Mouse (Mus musculus): ENCODE results near the gene Pygb. TPM values are rescaled to one million over a fixed set of nuclear protein-coding genes. Genes with fewer than 3 reads are reported as not detected.

Pygb gene
- polyA plus RNA-seq, 1 experiment from 2014 or later = 81.0 TPM

GRCm38 (mm10) chr2:150766083-150766862 lies 20.3 kb upstream of the Pygb start:
- Histone ChIP-seq H3K27ac (peak overlapping the region; percentile 20; the same call in 1 of the 2 replicates), H3K27me3 (no peaks in the 10 kb centered on the region), H3K9me3 (replicated peaks) (no peaks in the 10 kb centered on the region), H3K36me3 (ENCODE audit: poor library complexity, severe bottlenecking) (peaks cover 67% of the 10 kb centered on the region), H3K4me1 (peaks cover 30% of the 10 kb centered on the region), H3K4me2 (no peak overlapping the region), H3K9ac (no peak overlapping the region), H3K4me3 (no peak overlapping the region)
- no peak for ATAC-seq
- 93% methylated on average over 4 of the region's 4 CpGs for WGBS

- WGBS = 94% methylated on average over 1 of the region's 1 CpGs
- peaks cover 59% of the 10 kb centered on the region for H3K36me3 ChIP-seq (ENCODE audit: poor library complexity, severe bottlenecking)
- no peak overlapping the region for H3K9ac ChIP-seq
- no peak overlapping the region for H3K4me2 ChIP-seq
- no peak overlapping the region for H3K27ac ChIP-seq
- H3K4me1 ChIP-seq = peaks cover 47% of the 10 kb centered on the region
- no peak for ATAC-seq
- no peaks in the 10 kb centered on the region for H3K9me3 ChIP-seq (replicated peaks)
- no peaks in the 10 kb centered on the region for H3K27me3 ChIP-seq
- no peak overlapping the region for H3K4me3 ChIP-seq
These were observed 17.9 kb upstream of the Pygb start for GRCm38 (mm10) chr2:150768678-150769077.

GRCm38 (mm10) chr2:150770747-150771146 lies 15.8 kb upstream of the Pygb start:
- WGBS = 48% methylated on average over 1 of the region's 1 CpGs
- Histone ChIP-seq H3K4me1 (peaks cover 37% of the 10 kb centered on the region), H3K9me3 (replicated peaks) (no peaks in the 10 kb centered on the region), H3K4me2 (no peak overlapping the region), H3K36me3 (ENCODE audit: poor library complexity, severe bottlenecking) (peaks cover 50% of the 10 kb centered on the region), H3K9ac (peak overlapping the region; percentile 30; the same call in 1 of the 2 replicates), H3K27ac (peak overlapping the region; percentile 79), H3K27me3 (no peaks in the 10 kb centered on the region), H3K4me3 (no peak overlapping the region)
- peak; percentile 80 for ATAC-seq

GRCm38 (mm10) chr2:150771169-150771568 lies 15.4 kb upstream of the Pygb start:
- H3K27me3 ChIP-seq = no peaks in the 10 kb centered on the region
- peak overlapping the region; percentile 79 for H3K27ac ChIP-seq
- no peak overlapping the region for H3K4me2 ChIP-seq
- H3K9me3 ChIP-seq (replicated peaks) = no peaks in the 10 kb centered on the region
- no peak overlapping the region for H3K4me3 ChIP-seq
- H3K4me1 ChIP-seq = peaks cover 33% of the 10 kb centered on the region
- H3K9ac ChIP-seq = peak overlapping the region; percentile 30; the same call in 1 of the 2 replicates
- H3K36me3 ChIP-seq (ENCODE audit: poor library complexity, severe bottlenecking) = peaks cover 48% of the 10 kb centered on the region
- 72% methylated on average over 6 of the region's 6 CpGs for WGBS
- ATAC-seq = peak; percentile 22; the same call in 1 of the 2 replicates

GRCm38 (mm10) chr2:150771996-150772395 lies 14.5 kb upstream of the Pygb start:
- no peak for ATAC-seq
- H3K4me3 ChIP-seq = no peak overlapping the region
- H3K9ac ChIP-seq = 0 out of 2 replicates have a peak overlapping the region, but pooled peaks have one; percentile 30
- peaks cover 31% of the 10 kb centered on the region for H3K4me1 ChIP-seq
- H3K27me3 ChIP-seq = no peaks in the 10 kb centered on the region
- H3K4me2 ChIP-seq = no peak overlapping the region
- H3K36me3 ChIP-seq (ENCODE audit: poor library complexity, severe bottlenecking) = peaks cover 40% of the 10 kb centered on the region
- H3K27ac ChIP-seq = peak overlapping the region; percentile 79
- no peaks in the 10 kb centered on the region for H3K9me3 ChIP-seq (replicated peaks)
- WGBS = 92% methylated on average over 8 of the region's 8 CpGs

- 66% methylated on average over 10 of the region's 10 CpGs for WGBS
- Histone ChIP-seq H3K27ac (no peak overlapping the region), H3K27me3 (no peaks in the 10 kb centered on the region), H3K9me3 (replicated peaks) (no peaks in the 10 kb centered on the region), H3K9ac (no peak overlapping the region), H3K4me3 (no peak overlapping the region), H3K4me1 (peaks cover 31% of the 10 kb centered on the region), H3K36me3 (ENCODE audit: poor library complexity, severe bottlenecking) (peaks cover 36% of the 10 kb centered on the region), H3K4me2 (no peak overlapping the region)
- no peak for ATAC-seq
These were observed 13.9 kb upstream of the Pygb start for GRCm38 (mm10) chr2:150772466-150773119.

- 70% methylated on average over 2 of the region's 2 CpGs for whole genome bisulfite sequencing
- Histone ChIP-seq H3K27ac (no peak overlapping the region), H3K36me3 (ENCODE audit: poor library complexity, severe bottlenecking) (no peaks in the 10 kb centered on the region), H3K4me3 (no peak overlapping the region), H3K4me1 (peaks cover 8% of the 10 kb centered on the region), H3K27me3 (peaks cover 4% of the 10 kb centered on the region; the same call in 1 of the 2 replicates), H3K9ac (no peak overlapping the region), H3K9me3 (replicated peaks) (no peaks in the 10 kb centered on the region), H3K4me2 (no peak overlapping the region)
- ATAC-seq = no peak
These were observed 3.7 kb upstream of the Pygb start for GRCm38 (mm10) chr2:150782801-150783200.

- Histone ChIP-seq H3K9ac (peak overlapping the region; percentile 79), H3K4me3 (peak overlapping the region; percentile 87), H3K9me3 (replicated peaks) (no peaks in the 10 kb centered on the region), H3K4me1 (peaks cover 27% of the 10 kb centered on the region), H3K4me2 (peak overlapping the region; percentile 74), H3K36me3 (ENCODE audit: poor library complexity, severe bottlenecking) (peaks cover 8% of the 10 kb centered on the region; the same call in 1 of the 2 replicates), H3K27ac (peak overlapping the region; percentile 41; the same call in 1 of the 2 replicates), H3K27me3 (peaks cover 4% of the 10 kb centered on the region; the same call in 1 of the 2 replicates)
- under 1% methylated on average over 23 of the region's 23 CpGs for WGBS
- peak; percentile 50 for ATAC-seq
These were observed 768 bp downstream of the Pygb start for GRCm38 (mm10) chr2:150787234-150787771.

GRCm38 (mm10) chr2:150788768-150789550 lies 2.4 kb downstream of the Pygb start:
- H3K4me2 ChIP-seq = peak overlapping the region; percentile 74
- 61% methylated on average over 4 of the region's 4 CpGs for WGBS
- peaks cover 24% of the 10 kb centered on the region for H3K36me3 ChIP-seq (ENCODE audit: poor library complexity, severe bottlenecking)
- H3K9me3 ChIP-seq (replicated peaks) = no peaks in the 10 kb centered on the region
- peak overlapping the region; percentile 21 for H3K4me3 ChIP-seq
- peaks cover 4% of the 10 kb centered on the region; the same call in 1 of the 2 replicates for H3K27me3 ChIP-seq
- peak overlapping the region; percentile 65 for H3K27ac ChIP-seq
- H3K4me1 ChIP-seq = peaks cover 27% of the 10 kb centered on the region
- H3K9ac ChIP-seq = peak overlapping the region; percentile 60
- no peak for ATAC-seq

- 77% methylated on average over 4 of the region's 4 CpGs for WGBS
These were observed 6.8 kb downstream of the Pygb start for GRCm38 (mm10) chr2:150793320-150793719.

GRCm38 (mm10) chr2:150798084-150798483 lies 11.5 kb downstream of the Pygb start:
- Histone ChIP-seq H3K4me1 (no peaks in the 10 kb centered on the region), H3K36me3 (ENCODE audit: poor library complexity, severe bottlenecking) (peaks cover 73% of the 10 kb centered on the region), H3K27me3 (no peaks in the 10 kb centered on the region), H3K4me3 (no peak overlapping the region), H3K4me2 (no peak overlapping the region), H3K27ac (no peak overlapping the region), H3K9ac (no peak overlapping the region), H3K9me3 (replicated peaks) (no peaks in the 10 kb centered on the region)
- WGBS = 85% methylated on average over 7 of the region's 7 CpGs
- no peak for ATAC-seq

More at GRCm38 (mm10) chr2:150793320-150793719, 6.8 kb downstream of the Pygb start:
- no peaks in the 10 kb centered on the region for H3K9me3 ChIP-seq (replicated peaks)
- H3K27ac ChIP-seq = no peak overlapping the region
- H3K36me3 ChIP-seq (ENCODE audit: poor library complexity, severe bottlenecking) = peaks cover 53% of the 10 kb centered on the region
- ATAC-seq = no peak
- no peak overlapping the region for H3K4me2 ChIP-seq
- H3K4me1 ChIP-seq = peaks cover 14% of the 10 kb centered on the region
- no peak overlapping the region for H3K9ac ChIP-seq
- no peaks in the 10 kb centered on the region for H3K27me3 ChIP-seq
- no peak overlapping the region for H3K4me3 ChIP-seq
